Mouse (Mus musculus): ENCODE measurements at regions not wholly inside any gene's neighbourhood (a gene's known extent, or its start where the extent isn't known, plus 50 kb on each side); places are given as distances from the start of the nearest gene placed in this dataset.

GRCm38 (mm10) chr9:103813791-103814190 is 52.2 kb upstream of the Tmem108 start:
- no peak for DNase-seq

GRCm38 (mm10) chr9:103818998-103819397 is 57.4 kb upstream of the Tmem108 start:
- DNase-seq, result no peak

- DNase-seq, result no peak
Measured at GRCm38 (mm10) chr9:103821632-103822031, 60.0 kb upstream of the Tmem108 start.

- DNase-seq, result no peak
Measured at GRCm38 (mm10) chr9:103823491-103823890, 61.9 kb upstream of the Tmem108 start.

- no peak for DNase-seq
Measured at GRCm38 (mm10) chr9:103841199-103841598, 79.6 kb upstream of the Tmem108 start.

GRCm38 (mm10) chr9:103843836-103844235 is 82.2 kb upstream of the Tmem108 start:
- no peak for DNase-seq

- DNase-seq, result no peak
Measured at GRCm38 (mm10) chr9:103845916-103846457, 84.3 kb upstream of the Tmem108 start.

- DNase-seq, result no peak
Measured at GRCm38 (mm10) chr9:103847931-103848330, 86.3 kb upstream of the Tmem108 start.

- DNase-seq, result no peak
Measured at GRCm38 (mm10) chr9:103849079-103849478, 87.4 kb upstream of the Tmem108 start.

- DNase-seq, result no peak
Measured at GRCm38 (mm10) chr9:103852691-103853090, 91.1 kb upstream of the Tmem108 start.

GRCm38 (mm10) chr9:103860658-103861377 is 99.2 kb upstream of the Tmem108 start:
- no peak for DNase-seq

GRCm38 (mm10) chr9:103862493-103862892 is 100.9 kb upstream of the Tmem108 start:
- no peak for DNase-seq

- DNase-seq, result no peak
Measured at GRCm38 (mm10) chr9:103867433-103868209, 106.0 kb upstream of the Tmem108 start.

- DNase-seq, result no peak
Measured at GRCm38 (mm10) chr9:103869276-103869675, 107.6 kb upstream of the Tmem108 start.

GRCm38 (mm10) chr9:103872119-103872518 is 110.5 kb upstream of the Tmem108 start:
- DNase-seq, result no peak

- peak; percentile 8 for DNase-seq
Measured at GRCm38 (mm10) chr9:103873876-103874275, 112.2 kb upstream of the Tmem108 start.

- DNase-seq, result no peak
Measured at GRCm38 (mm10) chr9:103877851-103878250, 116.2 kb upstream of the Tmem108 start.

GRCm38 (mm10) chr9:103892827-103893226 is 109.5 kb upstream of the Nphp3 start:
- DNase-seq, result no peak

- DNase-seq, result no peak
Measured at GRCm38 (mm10) chr9:103894376-103894775, 108.0 kb upstream of the Nphp3 start.

- no peak for DNase-seq
Measured at GRCm38 (mm10) chr9:103899311-103899710, 103.0 kb upstream of the Nphp3 start.

GRCm38 (mm10) chr9:103911347-103911746 is 91.0 kb upstream of the Nphp3 start:
- no peak for DNase-seq

GRCm38 (mm10) chr9:103915126-103915525 is 87.2 kb upstream of the Nphp3 start:
- DNase-seq, result no peak

- DNase-seq, result no peak
Measured at GRCm38 (mm10) chr9:103917771-103918170, 84.6 kb upstream of the Nphp3 start.

- no peak for DNase-seq
Measured at GRCm38 (mm10) chr9:103922356-103922755, 80.0 kb upstream of the Nphp3 start.

Data from kidney, postnatal 10 days (tissue).